Mouse (Mus musculus) C2C12 (cell line): Measurements from ENCODE around the gene Itprid2.

Experiments used
- CTCF ChIP-seq: IDR thresholded peaks from one replicate; pipeline ENCODE4 v1.5.1; 2011; ENCODE audit not compliant: control insufficient read depth, insufficient read depth, insufficient read length
- FOSL1 ChIP-seq: IDR thresholded peaks from one replicate; pipeline ENCODE4 v1.8.0; 2011; ENCODE audit warnings: mild to moderate bottlenecking, low read length; ENCODE audit not compliant: poor library complexity, insufficient read depth, severe bottlenecking
- MAX ChIP-seq: IDR thresholded peaks from one replicate; pipeline ENCODE4 v1.6.1; 2011; ENCODE audit warnings: mild to moderate bottlenecking, control low read depth
- MYOD1 ChIP-seq: IDR thresholded peaks from one replicate; pipeline ENCODE4 v1.6.1; 2011; ENCODE audit warnings: low read depth; ENCODE audit not compliant: control insufficient read depth, insufficient read length
- MYOG ChIP-seq: IDR thresholded peaks from one replicate; pipeline ENCODE4 v1.6.1; 2011; ENCODE audit not compliant: control insufficient read depth, insufficient read length; ENCODE audit errors: extremely low read depth
- USF1 ChIP-seq: IDR thresholded peaks from one replicate; pipeline ENCODE4 v1.6.1; 2011; ENCODE audit warnings: low read depth, mild to moderate bottlenecking, control low read depth, moderate library complexity

DNA sequence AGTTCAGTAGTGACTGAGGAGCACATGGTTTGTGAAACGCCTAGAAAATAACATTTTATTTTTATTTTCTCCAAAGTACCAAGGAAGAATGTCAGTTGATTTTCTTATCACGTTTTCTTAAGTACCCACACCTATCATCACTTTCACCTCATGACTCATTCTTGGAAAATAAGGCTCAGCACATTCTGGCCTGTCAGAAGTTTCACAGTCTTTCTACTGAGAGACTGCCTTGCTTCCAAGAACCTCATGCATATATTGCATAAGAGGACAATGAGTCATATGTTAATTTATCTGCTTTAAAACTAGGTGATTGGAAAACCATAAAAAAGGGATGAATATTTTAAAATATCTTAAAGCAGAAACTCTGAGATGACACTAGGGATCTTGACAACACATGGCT lies 63.0 kb downstream of the Itprid2 start:
- no peak for TF ChIP-seq CTCF
- no peak for TF ChIP-seq USF1
- no peak for TF ChIP-seq MYOG
- TF ChIP-seq MAX, result no peak
- TF ChIP-seq FOSL1, result no peak
- TF ChIP-seq MYOD1, result no peak
